Mouse (Mus musculus) embryonic facial prominence, embryonic 15.5 days (tissue): ENCODE measurements around the gene Slc6a5. TPM values are rescaled to one million over a fixed set of nuclear protein-coding genes. Genes with fewer than 3 reads are reported as not detected.

Source experiments
- ATAC-seq: fragments of 200-750 bp; cut with Nextera tagmentation; 2 replicates; pipeline ENCODE4 v1.8.0; 2017; ENCODE audit warnings: low read depth, moderate TSS enrichment; ENCODE audit not compliant: insufficient number of reproducible peaks, low FRiP score, low TSS enrichment
- H3K27ac ChIP-seq: fragments of 300-500 bp; sonication (generic); replicated peaks from 2 replicates; pipeline ENCODE4 v1.5.1; 2015; ENCODE audit warnings: mild to moderate bottlenecking, inconsistent platforms
- H3K27me3 ChIP-seq: fragments of 300-500 bp; sonication (generic); 2 replicates; pipeline ENCODE4 v1.6.1; 2015; ENCODE audit warnings: inconsistent platforms
- H3K36me3 ChIP-seq: fragments of 300-500 bp; sonication (generic); 2 replicates; pipeline ENCODE4 v1.6.1; 2015; ENCODE audit warnings: mild to moderate bottlenecking, inconsistent platforms
- H3K4me1 ChIP-seq: fragments of 300-500 bp; sonication (generic); 2 replicates; pipeline ENCODE4 v1.6.1; 2015; ENCODE audit warnings: inconsistent platforms
- H3K4me2 ChIP-seq: fragments of 300-500 bp; sonication (generic); replicated peaks from 2 replicates; pipeline ENCODE4 v1.6.1; 2015; ENCODE audit warnings: mild to moderate bottlenecking, inconsistent platforms
- H3K4me3 ChIP-seq: fragments of 300-500 bp; sonication (generic); replicated peaks from 2 replicates; pipeline ENCODE4 v1.5.1; 2015; ENCODE audit warnings: mild to moderate bottlenecking, inconsistent platforms
- H3K9ac ChIP-seq: fragments of 300-500 bp; sonication (generic); 2 replicates; pipeline ENCODE4 v1.6.1; 2015; ENCODE audit warnings: inconsistent platforms
- H3K9me3 ChIP-seq: fragments of 300-500 bp; sonication (generic); replicated peaks from 2 replicates; pipeline ENCODE4 v1.6.1; 2016; ENCODE audit warnings: inconsistent platforms
- WGBS: fragments of 180-500 bp; shearing (Covaris S2); methylation state at CpG from one replicate; pipeline ENCODE4 v1.1.7; 2015; 5-methylcytosine and 5-hydroxymethylcytosine counted together
- polyA plus RNA-seq: library from polyadenylated mRNA; unstranded; fragments of >200 nt; fragmentation: Nextera tagmentation; extraction: Ambion mirVana; gene quantifications from 2 replicates; pipeline ENCODE4 v1.2.1, GENCODE M21; 2015

The Slc6a5 gene
- polyA plus RNA-seq, 1 experiment from 2014 or later: not detected

- no peaks in the 10 kb centered on the region for H3K27me3 ChIP-seq
- no peak overlapping the region for H3K4me3 ChIP-seq
- no peaks in the 10 kb centered on the region for H3K36me3 ChIP-seq
- 56% methylated on average over 3 of the region's 3 CpGs for WGBS
- H3K27ac ChIP-seq: no peak overlapping the region
- no peaks in the 10 kb centered on the region for H3K9me3 ChIP-seq
- no peak for ATAC-seq
- H3K4me2 ChIP-seq: no peak overlapping the region
- H3K9ac ChIP-seq: no peak overlapping the region
- no peaks in the 10 kb centered on the region for H3K4me1 ChIP-seq
Observed at GRCm38 (mm10) chr7:49942023-49942422, 32.1 kb downstream of the Slc6a5 start.

- Histone ChIP-seq H3K9ac (no peak overlapping the region), H3K27ac (no peak overlapping the region), H3K27me3 (no peaks in the 10 kb centered on the region), H3K36me3 (no peaks in the 10 kb centered on the region), H3K4me3 (no peak overlapping the region), H3K4me2 (no peak overlapping the region), H3K9me3 (no peaks in the 10 kb centered on the region), H3K4me1 (no peaks in the 10 kb centered on the region)
- ATAC-seq: no peak
- 59% methylated on average over 5 of the region's 5 CpGs for WGBS
Observed at GRCm38 (mm10) chr7:49942490-49942889, 32.5 kb downstream of the Slc6a5 start.

DNA sequence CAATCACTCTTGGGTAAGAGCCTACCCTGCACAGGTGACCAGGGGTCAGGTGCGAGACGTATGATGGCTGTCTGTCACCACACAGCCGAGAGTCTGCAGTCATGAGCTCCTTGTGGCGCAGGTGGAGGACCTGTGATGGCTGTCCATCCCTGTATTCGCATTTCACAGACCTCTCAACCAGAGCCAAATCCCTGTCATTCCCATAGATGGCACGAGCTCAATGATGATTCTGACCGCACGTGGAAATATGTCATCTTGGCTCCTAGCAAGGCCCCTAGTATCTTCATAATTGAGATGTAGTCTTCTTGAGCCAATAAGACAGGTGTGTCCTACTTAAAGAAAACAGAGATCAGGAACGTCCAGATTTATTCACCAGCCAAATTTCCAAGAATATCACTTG is 36.7 kb downstream of the Slc6a5 start:
- Histone ChIP-seq H3K4me1 (no peaks in the 10 kb centered on the region), H3K27ac (no peak overlapping the region), H3K9me3 (no peaks in the 10 kb centered on the region), H3K4me2 (no peak overlapping the region), H3K4me3 (no peak overlapping the region), H3K36me3 (no peaks in the 10 kb centered on the region), H3K27me3 (no peaks in the 10 kb centered on the region), H3K9ac (no peak overlapping the region)
- WGBS: 84% methylated on average over 9 of the region's 9 CpGs
- ATAC-seq: no peak

GRCm38 (mm10) chr7:49953546-49954181 is 43.7 kb downstream of the Slc6a5 start:
- WGBS: 42% methylated on average over 4 of the region's 4 CpGs

GRCm38 (mm10) chr7:49954834-49955233 is 44.9 kb downstream of the Slc6a5 start:
- 68% methylated on average over 7 of the region's 7 CpGs for WGBS
- Histone ChIP-seq H3K9ac (no peak overlapping the region), H3K4me2 (no peak overlapping the region), H3K36me3 (no peaks in the 10 kb centered on the region), H3K9me3 (no peaks in the 10 kb centered on the region), H3K4me1 (no peaks in the 10 kb centered on the region), H3K4me3 (no peak overlapping the region), H3K27me3 (no peaks in the 10 kb centered on the region), H3K27ac (no peak overlapping the region)
- no peak for ATAC-seq

More at GRCm38 (mm10) chr7:49953546-49954181, 43.7 kb downstream of the Slc6a5 start:
- Histone ChIP-seq H3K36me3 (no peaks in the 10 kb centered on the region), H3K27ac (no peak overlapping the region), H3K9ac (no peak overlapping the region), H3K4me2 (no peak overlapping the region), H3K9me3 (no peaks in the 10 kb centered on the region), H3K4me3 (no peak overlapping the region), H3K4me1 (no peaks in the 10 kb centered on the region), H3K27me3 (no peaks in the 10 kb centered on the region)
- ATAC-seq: no peak

- Histone ChIP-seq H3K27me3 (no peaks in the 10 kb centered on the region), H3K27ac (no peak overlapping the region), H3K36me3 (no peaks in the 10 kb centered on the region), H3K4me1 (no peaks in the 10 kb centered on the region), H3K9ac (no peak overlapping the region), H3K9me3 (no peaks in the 10 kb centered on the region), H3K4me2 (no peak overlapping the region), H3K4me3 (no peak overlapping the region)
- ATAC-seq: no peak
- 69% methylated on average over 3 of the region's 3 CpGs for WGBS
Observed at GRCm38 (mm10) chr7:49957142-49957541, 47.2 kb downstream of the Slc6a5 start.

- H3K9me3 ChIP-seq: no peaks in the 10 kb centered on the region
- H3K27me3 ChIP-seq: no peaks in the 10 kb centered on the region
- H3K36me3 ChIP-seq: no peaks in the 10 kb centered on the region
- no peak for ATAC-seq
- H3K27ac ChIP-seq: no peak overlapping the region
- WGBS: 82% methylated on average over 2 of the region's 2 CpGs
- no peak overlapping the region for H3K4me3 ChIP-seq
- H3K9ac ChIP-seq: no peak overlapping the region
- H3K4me2 ChIP-seq: no peak overlapping the region
- no peaks in the 10 kb centered on the region for H3K4me1 ChIP-seq
Observed at GRCm38 (mm10) chr7:49963764-49964163, 53.8 kb downstream of the Slc6a5 start.

DNA sequence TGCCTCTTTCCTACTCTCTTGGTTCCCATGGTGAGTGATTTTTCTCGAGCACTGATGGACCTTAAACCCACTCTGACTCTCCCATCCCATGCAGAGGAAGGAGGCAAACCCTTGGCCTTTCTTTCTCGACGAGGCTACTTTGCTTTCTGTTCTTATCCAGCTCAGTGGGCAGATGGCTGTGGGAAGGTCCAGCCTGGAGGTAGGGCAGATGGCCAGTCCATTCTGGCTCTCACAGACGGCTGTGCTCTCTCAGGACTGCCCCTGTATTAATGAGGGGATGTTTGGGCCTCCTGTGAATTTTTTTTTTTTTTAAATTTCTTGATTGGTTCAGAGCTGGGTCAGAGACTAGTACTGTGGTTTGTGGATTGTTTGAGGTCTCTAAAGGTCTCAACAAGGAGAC is 59.6 kb downstream of the Slc6a5 start:
- no peak for ATAC-seq
- Histone ChIP-seq H3K9ac (no peak overlapping the region), H3K4me3 (no peak overlapping the region), H3K36me3 (no peaks in the 10 kb centered on the region), H3K9me3 (no peaks in the 10 kb centered on the region), H3K27ac (no peak overlapping the region), H3K4me2 (no peak overlapping the region), H3K27me3 (peaks cover 23% of the 10 kb centered on the region), H3K4me1 (peaks cover under 1% of the 10 kb centered on the region)
- WGBS: 48% methylated on average over 4 of the region's 4 CpGs

- H3K4me2 ChIP-seq: peak within 1 kb of the TSS; percentile 95
- no peaks in the 10 kb centered on the region for H3K9me3 ChIP-seq
- H3K36me3 ChIP-seq: no peaks in the 10 kb centered on the region
- peaks cover 60% of the 10 kb centered on the region for H3K27me3 ChIP-seq
- ATAC-seq: peak; percentile 55; the same call in 1 of the 2 replicates
- H3K4me3 ChIP-seq: peak within 1 kb of the TSS; percentile 49
- 0 out of 2 replicates have a peak within 1 kb of the TSS, but pooled peaks have one; percentile 9 for H3K9ac ChIP-seq
- H3K4me1 ChIP-seq: peaks cover 21% of the 10 kb centered on the region
- WGBS: 1% methylated on average over 52 of the region's 52 CpGs
- H3K27ac ChIP-seq: no peak within 1 kb of the TSS
Observed at GRCm38 (mm10) chr7:49974841-49975440, 65.0 kb downstream of the Slc6a5 start, which contains the start of gene Nell1. TSS of gene Nell1 (plus strand) at chr7:49974864.

- ATAC-seq: no peak
- no peaks in the 10 kb centered on the region for H3K9me3 ChIP-seq
- no peak overlapping the region for H3K9ac ChIP-seq
- peaks cover 21% of the 10 kb centered on the region for H3K4me1 ChIP-seq
- H3K27ac ChIP-seq: no peak overlapping the region
- WGBS: under 1% methylated on average over 40 of the region's 40 CpGs
- no peaks in the 10 kb centered on the region for H3K36me3 ChIP-seq
- peak overlapping the region; percentile 95 for H3K4me2 ChIP-seq
- peaks cover 60% of the 10 kb centered on the region for H3K27me3 ChIP-seq
- peak overlapping the region; percentile 49 for H3K4me3 ChIP-seq
Observed at GRCm38 (mm10) chr7:49975441-49976121, 65.6 kb downstream of the Slc6a5 start.

DNA sequence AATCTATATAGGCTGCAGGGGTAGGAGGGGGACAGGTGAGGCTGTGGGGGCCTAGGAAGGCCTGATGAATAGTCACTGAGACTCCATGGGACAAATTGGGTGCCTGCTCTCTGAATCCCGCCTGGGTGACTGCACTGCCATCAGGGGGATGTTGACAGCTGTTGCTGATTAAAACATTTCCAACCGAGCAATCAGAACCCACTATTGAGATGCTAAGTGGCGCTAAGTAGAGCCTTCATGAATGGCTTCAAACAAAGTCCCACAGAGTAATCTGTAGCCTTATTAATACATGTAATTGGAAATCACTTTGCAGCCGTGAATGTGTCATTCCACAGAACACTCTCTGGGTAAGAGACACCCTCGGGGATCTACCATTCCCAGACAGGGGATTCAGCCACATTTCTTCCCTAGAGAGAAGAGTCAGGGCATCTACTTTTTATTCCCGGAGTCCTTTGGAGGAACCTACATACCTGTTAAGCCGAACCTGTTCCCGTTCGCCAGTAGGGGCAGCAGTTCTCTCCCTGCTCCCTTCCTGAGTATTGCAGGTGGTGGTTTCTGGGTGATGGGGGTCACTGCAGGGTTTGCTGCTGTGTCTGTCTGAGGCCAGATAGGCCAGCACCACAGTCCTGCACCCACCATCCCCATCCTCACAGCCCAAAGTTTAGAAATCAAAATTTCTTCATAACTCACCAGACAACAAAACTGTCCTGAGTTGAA is 71.7 kb downstream of the Slc6a5 start:
- no peak for ATAC-seq
- peaks cover 24% of the 10 kb centered on the region for H3K27me3 ChIP-seq
- no peaks in the 10 kb centered on the region; the same call in 1 of the 2 replicates for H3K4me1 ChIP-seq
- H3K9me3 ChIP-seq: no peaks in the 10 kb centered on the region
- 11% methylated on average over 9 of the region's 9 CpGs for WGBS
- H3K36me3 ChIP-seq: no peaks in the 10 kb centered on the region
- H3K9ac ChIP-seq: no peak overlapping the region
- no peak overlapping the region for H3K4me3 ChIP-seq
- H3K4me2 ChIP-seq: no peak overlapping the region
- no peak overlapping the region for H3K27ac ChIP-seq
